Mouse (Mus musculus): Measurements from ENCODE around the gene Wdr77.
"Not testable (repeated sequence)": the region's sequence is repeated elsewhere in the genome, so short reads cannot be mapped to it uniquely, and the experiment has no call there.

The Wdr77 gene

DNA sequence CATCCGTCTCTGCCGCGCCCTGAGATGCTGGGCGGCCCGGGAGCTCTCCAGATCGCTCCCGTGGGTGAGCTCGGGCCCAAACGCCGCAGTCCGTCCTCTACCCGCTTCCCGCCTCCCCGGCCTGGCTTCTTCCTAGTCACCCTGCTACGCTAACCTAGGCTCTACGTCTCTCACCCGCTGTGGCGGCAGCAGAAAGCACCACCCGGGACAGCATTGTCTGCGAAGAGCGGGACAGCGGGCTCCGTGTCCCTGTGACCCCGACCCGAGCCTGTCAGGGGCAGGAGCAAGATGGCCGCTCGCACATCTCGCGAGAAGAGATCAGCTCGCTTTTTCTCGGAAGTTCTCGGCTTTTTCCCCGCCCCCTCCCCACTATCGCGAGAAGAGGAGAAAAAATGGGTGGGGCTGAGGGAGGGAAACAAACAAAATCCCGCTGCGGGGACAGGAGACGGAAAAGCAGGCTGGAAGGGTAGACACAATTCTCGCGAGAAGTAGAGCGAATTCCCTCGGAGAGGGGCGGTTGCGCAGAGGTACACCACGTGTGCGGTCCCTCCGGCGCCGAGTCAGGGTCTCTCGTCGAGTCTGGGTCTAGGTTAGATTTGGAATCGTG is at the start of gene Wdr77:
Gene Wdr77 (plus strand): TSS at position 396 of the 607 bp plus-strand sequence.
- peak; percentile 100 for DNase-seq (ENCODE audit: low read depth, low spot score)

DNA sequence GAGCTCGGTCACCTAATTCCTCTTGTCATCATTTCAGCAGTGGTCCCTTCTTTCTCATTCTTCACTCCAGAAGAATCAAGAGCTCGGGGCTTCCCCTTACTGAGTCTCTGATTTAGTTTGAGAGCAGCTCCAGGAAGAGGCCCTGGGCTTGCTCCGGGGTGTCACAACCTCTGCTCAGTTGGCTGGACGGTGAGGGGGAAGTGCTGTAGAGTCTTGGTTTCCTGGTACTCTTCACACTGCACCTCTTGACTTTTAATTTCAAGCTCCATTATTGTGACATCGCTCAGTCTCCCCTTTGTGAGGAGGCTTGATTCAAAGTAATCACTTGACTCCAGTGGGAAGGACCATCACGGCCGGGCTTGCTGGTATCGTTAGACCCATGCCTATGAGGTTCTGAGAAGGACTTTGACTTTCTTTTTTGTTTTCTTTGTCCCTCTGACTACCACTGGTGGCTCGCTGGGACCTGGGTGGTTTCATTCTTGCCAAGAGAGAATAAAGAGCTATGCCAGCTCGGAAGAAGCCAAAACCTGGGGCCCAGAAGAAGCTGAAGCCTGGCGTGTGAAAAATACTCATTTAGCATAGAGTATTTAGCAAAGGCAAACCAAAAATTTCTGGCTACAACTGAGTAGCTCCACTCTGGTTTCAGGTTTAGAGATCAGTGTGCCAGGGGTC is 48.5 kb upstream of the Wdr77 start:
- no peak for DNase-seq (ENCODE audit: low read depth, low spot score)

DNA sequence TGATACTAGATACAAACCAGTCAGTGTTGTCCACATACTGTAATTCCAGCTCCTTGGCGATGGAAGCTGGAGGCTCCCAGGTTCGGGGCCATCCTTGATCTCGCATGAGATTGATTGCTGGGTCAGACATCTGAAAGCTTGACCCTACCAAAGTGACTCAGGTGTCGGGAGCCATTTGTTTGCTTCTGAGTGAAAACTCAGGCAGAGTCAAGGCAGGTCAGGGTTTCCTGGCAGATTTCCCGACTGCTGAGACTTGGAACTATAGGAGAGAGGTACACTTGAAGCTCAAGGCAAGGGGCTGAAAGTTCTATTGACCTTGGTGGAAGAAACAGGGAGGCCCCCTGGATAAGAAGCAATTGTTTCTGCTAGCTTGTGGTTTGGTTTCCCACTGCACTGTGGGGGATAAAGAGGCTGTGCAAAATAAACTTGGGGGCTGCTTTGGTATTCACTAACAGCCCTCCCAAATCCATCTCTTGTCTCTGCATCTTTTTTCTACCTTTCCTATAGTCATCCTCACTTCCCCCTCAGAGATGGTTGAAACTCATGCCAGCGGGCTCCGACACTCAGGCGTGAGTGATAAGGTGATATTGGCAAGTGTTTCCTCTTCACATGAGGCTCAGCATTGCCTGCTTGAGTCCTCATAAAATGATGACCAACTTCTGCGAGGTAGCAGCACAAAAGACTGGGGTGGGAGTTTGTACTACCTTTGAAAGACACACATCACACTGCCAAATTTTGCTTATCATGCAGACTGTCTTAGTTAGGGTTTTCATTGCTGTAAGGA is 46.9 kb upstream of the Wdr77 start:
- no peak for DNase-seq (ENCODE audit: low read depth, low spot score)

DNA sequence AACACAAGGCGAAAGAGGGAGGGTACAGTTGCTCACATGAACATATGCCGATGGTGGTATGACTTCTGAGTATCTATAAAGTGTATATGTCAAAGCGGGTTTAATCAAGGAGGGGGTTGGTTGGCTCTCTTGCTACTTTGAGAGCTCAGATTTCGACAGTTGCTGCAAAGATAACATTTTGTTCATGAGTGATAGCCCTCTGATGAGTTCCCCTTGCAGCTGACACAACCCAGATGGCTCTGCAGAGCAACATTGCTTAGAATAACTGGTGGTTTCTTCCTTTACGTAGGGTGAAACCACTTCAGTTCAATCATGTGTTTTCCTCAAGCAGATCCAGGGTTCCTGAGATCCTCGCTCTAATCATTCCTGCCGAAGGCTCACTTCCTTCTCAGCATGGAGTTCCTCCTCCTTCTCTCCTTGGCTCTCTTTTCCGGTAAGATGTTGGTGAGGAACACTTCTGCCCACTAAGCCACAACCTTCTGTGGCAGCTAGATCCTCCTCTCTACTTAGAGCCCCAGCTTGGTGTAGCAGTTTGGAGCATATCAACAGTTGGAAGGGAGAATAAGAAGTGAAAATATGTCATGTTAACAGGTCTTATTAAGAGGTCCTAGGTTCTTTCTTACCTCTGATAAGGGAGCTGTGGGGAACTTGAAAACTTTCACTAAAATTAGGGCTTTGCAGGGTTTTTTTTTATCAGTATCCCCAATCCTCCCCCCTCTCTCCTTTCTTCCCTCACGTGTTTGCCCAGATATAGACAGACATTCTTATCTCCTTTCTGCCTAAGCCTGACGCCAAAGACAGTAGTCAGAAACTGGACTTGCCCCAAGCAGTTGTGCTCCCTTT is 45.1 kb upstream of the Wdr77 start:
- no peak for DNase-seq (ENCODE audit: low read depth, low spot score)

DNA sequence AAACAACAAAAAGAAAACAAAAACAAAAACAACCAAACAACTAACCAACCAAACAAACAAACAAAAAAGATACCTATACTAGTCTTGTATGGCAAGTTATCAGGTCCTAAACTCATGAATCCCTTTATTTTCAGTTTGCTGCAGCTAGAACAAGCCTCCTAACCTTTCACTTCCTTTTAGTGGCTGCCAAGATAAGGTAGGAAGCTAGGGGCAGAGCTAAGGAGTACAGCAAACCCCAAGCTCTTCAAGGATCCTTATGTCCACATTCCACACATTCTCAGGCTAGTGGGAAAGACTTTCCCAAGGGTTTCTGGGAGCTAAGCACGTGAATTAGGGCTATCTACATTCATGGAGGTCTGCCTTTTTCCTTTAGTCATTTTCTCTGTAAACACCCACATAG is 43.9 kb upstream of the Wdr77 start:
- no peak for DNase-seq (ENCODE audit: low read depth, low spot score)

DNA sequence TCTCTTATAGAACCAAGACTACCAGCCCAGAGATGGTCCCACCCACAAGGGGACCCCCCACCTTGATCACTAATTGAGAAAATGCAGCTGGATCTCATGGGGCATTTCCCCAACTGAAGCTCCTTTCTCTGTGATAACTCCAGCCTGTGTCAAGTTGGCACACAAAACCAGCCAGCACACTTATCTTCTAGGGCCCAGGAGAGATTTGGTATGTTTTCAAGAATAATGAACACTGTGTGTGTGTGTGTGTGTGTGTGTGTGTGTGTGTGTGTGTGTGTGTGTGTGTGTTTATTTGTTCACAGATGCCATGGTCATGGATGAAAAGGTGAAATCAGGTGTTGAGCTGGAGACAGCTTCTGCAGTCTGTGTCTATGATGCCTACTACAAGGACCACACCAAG is 42.7 kb upstream of the Wdr77 start:
- DNase-seq (ENCODE audit: low read depth, low spot score), result not testable (repeated sequence)

DNA sequence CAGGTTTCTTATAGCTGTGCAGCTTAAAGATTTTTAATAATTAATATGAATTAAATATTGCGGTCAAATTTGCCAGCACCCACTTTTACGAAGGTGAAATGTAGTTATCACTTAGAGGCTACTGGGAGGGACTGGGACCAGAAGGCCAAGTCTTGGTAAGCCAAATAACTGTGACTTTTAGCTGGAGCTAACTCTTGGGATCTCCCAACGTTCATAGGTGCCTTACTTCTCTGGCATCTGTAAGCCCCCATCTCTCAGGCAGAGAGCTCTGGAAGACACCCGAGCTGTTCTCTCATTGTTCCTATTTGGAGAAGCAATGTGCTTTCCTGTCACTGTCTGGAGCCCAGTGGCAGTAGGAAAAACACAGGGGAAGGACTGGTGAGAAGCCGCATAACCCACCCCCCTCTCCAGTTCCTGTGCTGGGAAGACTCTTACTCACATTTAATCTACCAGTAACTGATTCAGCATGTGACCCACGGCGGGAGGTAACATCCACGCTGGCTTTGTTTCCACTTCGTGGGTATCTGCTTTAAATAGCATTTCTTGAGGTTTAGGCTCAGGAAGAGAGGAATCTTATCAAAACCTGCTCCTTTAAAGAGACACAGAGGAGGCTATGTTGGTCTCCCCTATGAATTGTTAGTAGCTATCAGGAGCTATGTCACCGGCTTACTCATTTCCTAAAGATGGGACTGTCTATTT is 41.4 kb upstream of the Wdr77 start:
- DNase-seq (ENCODE audit: low read depth, low spot score), result no peak

DNA sequence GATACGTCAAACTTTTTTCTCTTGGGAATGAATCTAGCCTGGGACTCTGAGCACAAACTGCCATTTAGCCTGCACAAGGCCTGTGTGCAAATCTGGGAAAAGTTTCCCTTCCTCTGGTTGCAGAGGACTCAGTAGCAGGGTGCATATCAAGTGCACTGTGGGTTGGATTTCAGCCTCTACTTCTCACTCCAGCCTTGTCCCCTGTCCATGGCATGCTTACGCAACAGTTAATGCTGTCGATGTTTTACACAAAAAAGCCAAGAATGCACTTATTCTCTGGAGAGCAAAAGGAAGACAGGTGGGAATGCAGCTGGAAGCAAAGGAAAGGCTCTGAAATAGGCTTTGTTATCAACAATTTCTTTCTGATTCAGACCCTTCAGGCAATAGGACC is 40.8 kb upstream of the Wdr77 start:
- no peak for DNase-seq (ENCODE audit: low read depth, low spot score)

DNA sequence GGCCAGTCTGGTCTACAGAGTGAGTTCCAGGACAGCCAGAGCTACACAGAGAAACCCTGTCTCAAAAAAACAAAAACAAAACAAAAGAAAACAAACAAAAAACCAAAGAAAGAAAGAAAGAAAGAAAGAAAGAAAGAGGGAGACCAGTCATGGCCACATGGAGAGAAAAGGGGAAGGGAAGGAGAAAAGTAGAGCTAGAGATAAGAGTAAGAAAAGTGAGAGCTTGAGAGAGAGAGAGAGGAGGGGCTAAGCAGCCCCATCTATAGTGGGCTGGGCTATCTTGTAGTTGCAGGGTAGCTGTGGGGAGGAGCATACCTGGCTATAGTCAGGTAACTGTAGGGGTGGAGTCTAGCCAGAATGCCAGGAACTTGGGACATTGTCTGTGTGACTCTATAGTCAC is 38.4 kb upstream of the Wdr77 start:
- DNase-seq (ENCODE audit: low read depth, low spot score), result not testable (repeated sequence)

DNA sequence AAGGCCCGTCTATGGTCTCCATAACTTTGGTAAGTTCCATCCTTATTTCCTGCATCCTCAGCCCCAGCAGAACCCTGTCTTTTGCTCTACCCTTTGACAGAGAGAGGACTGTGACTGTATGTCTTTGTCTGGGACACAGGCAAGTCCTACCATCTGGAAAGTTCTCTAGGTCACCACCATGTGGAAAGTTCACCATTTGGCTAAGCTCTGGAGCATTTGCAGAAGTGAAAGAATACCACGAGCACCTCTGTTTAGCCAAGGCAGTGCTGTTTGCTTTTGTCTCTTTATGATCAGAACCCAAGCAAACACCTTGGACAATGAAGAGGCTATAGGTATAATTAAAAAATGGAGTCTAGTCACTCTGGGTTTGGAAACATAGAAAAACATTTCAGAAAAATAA is 37.2 kb upstream of the Wdr77 start:
- no peak for DNase-seq (ENCODE audit: low read depth, low spot score)

DNA sequence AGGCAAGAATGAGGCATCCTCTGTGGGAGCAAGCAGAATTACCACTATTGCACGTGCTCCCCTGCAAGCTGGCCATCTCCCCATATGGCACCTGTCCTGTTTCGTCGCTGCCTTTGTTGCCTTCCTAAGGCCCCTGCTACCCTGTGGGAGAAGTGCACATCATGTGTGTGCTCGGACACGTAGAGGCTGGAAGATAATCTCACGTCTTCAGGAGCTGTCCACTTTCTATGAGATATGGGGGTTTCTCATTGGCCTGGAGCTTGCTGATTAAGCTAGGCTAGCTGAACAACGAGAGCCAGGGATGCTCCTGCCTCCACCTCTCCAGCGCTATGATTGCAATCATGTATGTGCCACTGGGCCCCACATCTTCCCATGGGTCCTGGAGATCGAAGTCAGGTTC is 34.6 kb upstream of the Wdr77 start:
- no peak for DNase-seq (ENCODE audit: low read depth, low spot score)

DNA sequence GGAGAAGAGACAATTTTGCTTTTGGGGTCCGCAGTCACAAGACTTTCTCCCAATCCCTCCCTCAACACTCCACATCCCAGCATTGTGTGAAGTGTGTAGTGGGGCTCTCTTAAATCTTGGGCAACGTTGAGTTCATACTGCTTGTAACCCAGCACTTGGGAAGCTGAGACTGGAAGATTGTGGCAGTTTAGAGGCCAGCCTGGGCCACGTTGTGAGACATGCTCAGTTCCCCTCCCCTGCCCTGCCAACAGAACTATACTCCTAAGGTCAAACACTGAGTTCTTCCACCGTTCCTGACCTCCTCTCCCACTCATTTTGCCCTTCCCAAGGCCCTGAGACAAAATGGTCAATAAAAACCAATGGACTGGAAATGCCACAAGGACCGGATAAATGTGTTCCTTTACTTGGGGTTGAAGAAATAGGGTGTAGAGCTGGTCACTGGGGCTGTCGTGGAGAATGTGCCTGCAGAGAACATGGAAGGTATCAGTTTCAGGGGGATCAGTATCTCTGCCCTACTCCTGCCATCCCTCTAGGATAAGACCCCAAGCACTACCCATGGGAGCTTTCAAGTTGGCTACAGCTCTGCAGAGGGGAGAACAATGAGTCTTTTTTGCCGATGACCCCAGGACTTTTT is 31.5 kb upstream of the Wdr77 start:
- no peak for DNase-seq (ENCODE audit: low read depth, low spot score)

DNA sequence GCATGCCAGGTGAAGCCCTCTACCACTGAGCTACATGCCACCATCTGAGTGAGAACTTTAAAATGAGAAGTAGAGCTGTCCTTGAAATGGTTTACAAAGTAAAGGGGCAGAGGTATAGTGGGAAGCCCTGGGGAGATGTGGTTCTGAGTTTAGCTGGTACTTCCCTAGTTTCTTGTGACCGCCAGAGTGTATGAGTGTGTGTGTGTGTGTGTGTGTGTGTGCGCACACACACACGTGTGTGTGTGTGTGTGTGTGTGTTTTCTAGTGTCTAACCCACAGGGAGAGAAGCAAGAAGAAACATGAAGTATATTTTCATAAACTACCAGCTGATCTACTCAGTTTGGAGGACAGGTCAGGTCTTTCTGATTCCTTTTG is 31.0 kb upstream of the Wdr77 start:
- DNase-seq (ENCODE audit: low read depth, low spot score), result no peak

DNA sequence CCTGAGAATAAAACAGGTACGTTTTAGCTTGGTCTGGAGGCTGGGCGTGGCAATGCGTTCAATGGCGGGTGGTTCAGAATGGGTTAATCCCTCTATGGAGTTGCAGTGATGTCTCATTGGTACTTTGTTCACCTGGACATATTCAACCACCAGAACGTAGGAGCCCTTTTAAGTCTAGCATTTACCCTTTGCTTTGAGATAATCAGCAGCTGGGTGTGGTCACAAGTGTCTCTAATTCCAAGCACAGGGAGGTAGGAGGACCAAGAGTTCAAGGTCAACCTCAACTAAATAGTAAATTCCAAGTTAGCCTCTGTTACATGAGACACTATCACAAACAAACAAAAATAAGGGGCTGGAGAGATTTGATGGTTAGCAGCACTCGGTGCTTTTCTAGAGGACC is 30.4 kb upstream of the Wdr77 start:
- DNase-seq (ENCODE audit: low read depth, low spot score), result no peak

DNA sequence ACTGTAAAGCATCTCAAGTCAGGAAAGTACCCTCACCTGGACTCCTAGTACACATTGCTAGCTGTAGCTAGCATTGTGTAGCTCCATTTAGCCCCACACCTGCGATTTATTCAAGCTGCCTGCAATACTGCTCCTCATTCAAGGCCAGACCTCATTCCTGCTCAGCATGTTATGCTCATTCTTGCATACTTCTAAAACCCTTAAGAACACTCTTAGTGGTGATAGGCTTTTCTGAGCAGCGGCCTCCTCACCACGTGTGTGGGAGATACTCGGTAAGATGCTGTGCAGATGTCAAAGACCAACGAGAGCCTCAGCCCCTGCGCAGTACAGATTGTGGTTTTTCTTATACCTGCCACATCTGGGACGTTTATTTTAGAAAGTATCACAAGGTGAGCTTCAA is 29.3 kb upstream of the Wdr77 start:
- no peak for DNase-seq (ENCODE audit: low read depth, low spot score)

DNA sequence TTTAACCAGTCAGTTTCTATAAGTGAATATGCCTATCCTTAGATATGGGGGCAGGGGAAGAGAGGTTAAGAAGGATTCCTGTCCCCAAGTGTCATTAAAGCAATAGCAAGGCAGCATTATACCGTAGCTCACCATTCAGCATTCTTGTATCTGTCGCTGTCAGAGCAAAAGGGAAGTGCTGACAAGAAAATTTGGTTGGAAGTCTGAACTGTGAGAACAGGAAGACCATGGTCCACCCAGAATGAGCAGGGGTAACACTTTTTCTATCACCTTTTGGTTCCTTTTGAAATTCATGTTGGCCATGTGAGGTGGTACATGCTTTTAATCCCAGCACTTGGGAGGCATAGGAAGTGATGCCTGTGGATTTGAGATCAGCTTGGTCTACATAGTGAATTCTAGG is 28.1 kb upstream of the Wdr77 start:
- no peak for DNase-seq (ENCODE audit: low read depth, low spot score)

DNA sequence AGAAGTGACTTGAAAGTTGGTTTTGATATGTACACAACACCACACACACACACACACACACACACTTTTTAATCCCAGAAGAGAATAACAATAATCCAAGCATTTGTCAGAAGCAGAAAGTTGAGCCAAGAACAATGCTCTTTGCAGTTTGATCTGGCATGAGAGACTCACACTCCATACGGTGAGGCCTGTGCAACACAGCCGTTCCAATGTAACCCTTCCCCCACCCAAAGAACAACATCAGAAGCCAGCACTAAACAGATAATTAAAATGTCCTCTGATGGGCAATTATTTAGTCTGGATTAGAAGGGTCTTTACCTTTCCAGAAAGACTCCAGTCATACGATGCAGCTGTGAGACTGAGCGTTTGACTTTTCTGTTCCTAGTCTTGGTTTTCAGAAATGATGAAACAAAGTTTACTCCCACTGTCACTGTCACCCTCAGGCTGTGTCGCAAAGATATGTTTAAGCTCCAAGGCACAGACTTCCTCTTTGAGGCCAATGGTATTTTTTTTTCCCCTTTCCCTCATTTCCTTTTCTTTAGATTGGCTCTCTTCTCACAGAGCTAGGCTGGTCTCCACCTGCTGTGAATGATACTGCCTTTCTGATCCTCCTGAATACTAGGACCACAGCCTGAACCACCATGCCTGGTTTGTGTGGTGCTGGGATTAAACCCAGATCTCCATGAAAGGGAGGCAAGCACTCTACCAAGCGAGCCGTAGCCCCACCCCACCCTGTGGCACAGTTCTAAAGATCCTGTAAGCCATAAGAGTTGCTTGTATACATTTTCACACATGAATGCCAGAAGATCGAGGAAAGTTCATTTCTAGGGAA is 26.7 kb upstream of the Wdr77 start, which contains the start of gene I830077J02Rik:
Gene I830077J02Rik (minus strand): TSS at position 425 of the 832 bp plus-strand sequence.
- no peak for DNase-seq (ENCODE audit: low read depth, low spot score)

DNA sequence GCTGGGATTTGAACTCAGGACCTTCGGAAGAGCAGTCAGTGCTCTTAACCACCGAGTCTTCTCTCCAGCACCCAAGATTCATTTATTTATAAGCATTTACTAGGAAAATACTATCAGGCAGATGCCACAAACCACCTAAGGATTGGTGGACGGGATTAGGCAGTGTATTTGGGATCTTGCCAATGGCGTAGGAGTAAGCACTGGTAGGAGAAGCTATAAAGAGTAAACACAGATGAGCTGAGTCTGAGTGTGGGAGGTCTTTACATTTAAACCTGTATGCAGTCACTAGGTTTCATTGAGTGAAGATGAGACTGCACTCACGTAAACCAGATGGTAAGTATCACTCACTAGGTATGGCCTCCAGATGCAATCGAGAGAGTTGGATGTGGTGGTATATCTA is 25.2 kb upstream of the Wdr77 start:
- no peak for DNase-seq (ENCODE audit: low read depth, low spot score)

DNA sequence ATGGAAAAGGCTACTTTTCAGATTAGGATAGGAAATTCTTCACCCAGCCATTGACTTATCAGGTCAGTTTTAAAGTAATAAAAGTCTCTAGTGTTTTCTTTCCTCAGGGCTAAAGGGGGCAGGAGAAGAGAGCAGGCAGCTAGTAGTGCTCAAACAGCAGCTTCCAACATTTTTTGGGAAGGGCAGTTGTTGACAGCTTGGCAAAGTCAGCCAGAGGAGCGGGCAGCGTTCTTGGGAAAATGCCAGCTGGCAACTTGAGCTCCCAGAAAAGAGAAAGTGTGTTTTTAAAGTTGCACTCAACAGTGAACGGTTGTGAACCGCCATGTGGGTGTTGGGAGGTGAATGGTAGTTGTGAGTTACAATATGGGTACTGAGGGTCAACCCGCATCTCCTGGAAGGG is 24.1 kb upstream of the Wdr77 start:
- no peak for DNase-seq (ENCODE audit: low read depth, low spot score)

DNA sequence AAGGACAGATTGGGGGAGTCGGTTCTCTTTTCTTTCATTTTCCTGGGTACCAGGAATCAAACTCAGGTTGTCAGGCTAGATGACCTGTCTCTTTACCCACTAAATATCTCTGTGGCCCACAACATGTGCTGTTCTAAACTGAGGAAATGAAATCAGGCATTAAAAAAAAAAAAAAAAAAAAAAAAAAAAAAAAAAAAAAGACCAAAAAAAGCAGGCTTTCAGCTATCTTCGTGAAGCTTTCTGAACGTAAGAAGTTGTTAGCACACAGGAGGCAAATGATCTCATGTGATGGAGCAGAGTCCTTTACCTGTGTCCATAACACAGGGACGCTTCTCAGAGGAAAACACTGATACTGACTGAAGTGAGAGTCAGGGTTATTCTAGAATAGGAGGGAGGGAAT is 23.1 kb upstream of the Wdr77 start:
- DNase-seq (ENCODE audit: low read depth, low spot score), result no peak

Measured in c-Kit-negative CD71-positive TER-119-positive erythroid progenitor cells, embryonic 14.5 days (primary cell).